In genomic region chr7:105726980-105727325, GRCm38 (mm10) we compare ENCODE assay signal across 17 mouse cellular contexts. TPM values are rescaled to one million over a fixed set of nuclear protein-coding genes. Genes with fewer than 3 reads are reported as not detected.
A peak's percentile ranks its signal among the peaks of the same experiment; 100 is the strongest.
DNase-seq lines count a peak whose midpoint lies in the region; ATAC-seq and TF ChIP-seq lines count a peak whose summit lies in the region.
"Had no signal": no experiment of that assay in that cellular context is flagged by ENCODE, and none has a peak within 500 bp of the region (broad histone marks: within the 10 kb centered on the region; RNA-seq: fewer than 3 reads in every experiment).

No protein-coding gene starts in this region.

- no peaks in the 10 kb centered on the region for H3K4me1 ChIP-seq in heart, embryonic 13.5 days
- H3K4me1 ChIP-seq in midbrain, embryonic 15.5 days = peaks cover 4% of the 10 kb centered on the region
- no peaks in the 10 kb centered on the region for H3K4me1 ChIP-seq in midbrain, embryonic 14.5 days (ENCODE audit: control insufficient read depth, insufficient read depth, low read length)
- H3K4me1 ChIP-seq: embryonic facial prominence, embryonic 12.5 days; heart, embryonic 10.5 days; heart, embryonic 15.5 days; intestine, embryonic 15.5 days had no signal

- no peak overlapping the region for H3K27ac ChIP-seq in heart, embryonic 13.5 days (replicated peaks)
- H3K27ac ChIP-seq in layer of hippocampus, adult 2 months = peak overlapping the region; percentile 63
- peak overlapping the region; percentile 62 for H3K27ac ChIP-seq in midbrain, embryonic 15.5 days
- H3K27ac ChIP-seq in midbrain, embryonic 14.5 days (replicated peaks; ENCODE audit: low read depth, low read length) = no peak overlapping the region
- H3K27ac ChIP-seq: embryonic facial prominence, embryonic 12.5 days; forebrain, embryonic 13.5 days; heart, embryonic 10.5 days; heart, embryonic 15.5 days; hindbrain, embryonic 10.5 days; intestine, embryonic 15.5 days had no signal

- 87% methylated on average over 4 of the region's 4 CpGs for WGBS in heart, embryonic 13.5 days
- 93% methylated on average over 4 of the region's 4 CpGs for WGBS in midbrain, embryonic 15.5 days
- 97% methylated on average over 4 of the region's 4 CpGs for WGBS in midbrain, embryonic 14.5 days

- ATAC-seq in heart, embryonic 13.5 days (ENCODE audit: extremely low read depth, insufficient number of reproducible peaks, low FRiP score, low TSS enrichment) = no peak
- no peak for ATAC-seq in midbrain, embryonic 15.5 days (replicated peaks)
- no peak for ATAC-seq in midbrain, embryonic 14.5 days (ENCODE audit: low FRiP score, low TSS enrichment)
- no peak for ATAC-seq in monocyte, adult 5-6 weeks (replicated peaks; ENCODE audit: insufficient number of reproducible peaks, low FRiP score, low TSS enrichment, poor library complexity, severe bottlenecking)

- DNase-seq in heart, postnatal 4 days = no peak
- no peak for DNase-seq in layer of hippocampus, adult 2 months (ENCODE audit: low spot score in 2 of 2)
- no peak for DNase-seq in layer of hippocampus, postnatal 14 days (ENCODE audit: low spot score in 2 of 2)
- no peak for DNase-seq in midbrain, embryonic 14.5 days
- DNase-seq: adrenal gland, adult 8-10 months; gastrocnemius, postnatal 25 days had no signal

- no peak for TF ChIP-seq CTCF in layer of hippocampus, adult 2 months (conservative IDR thresholded peaks at IDR 0.05)

- 0 out of 2 replicates have a peak overlapping the region, but pooled peaks have one; percentile 21 for H3K9ac ChIP-seq in heart, embryonic 13.5 days
- H3K9ac ChIP-seq in midbrain, embryonic 15.5 days = no peak overlapping the region
- H3K9ac ChIP-seq in midbrain, embryonic 14.5 days (replicated peaks; ENCODE audit: low read length) = no peak overlapping the region
- H3K9ac ChIP-seq: embryonic facial prominence, embryonic 12.5 days; forebrain, embryonic 13.5 days; heart, embryonic 15.5 days; intestine, embryonic 15.5 days had no signal

- peaks cover 35% of the 10 kb centered on the region for H3K36me3 ChIP-seq in heart, embryonic 13.5 days
- H3K36me3 ChIP-seq in midbrain, embryonic 15.5 days (replicated peaks) = peaks cover 3% of the 10 kb centered on the region; the same call in 1 of the 2 replicates
- peaks cover 12% of the 10 kb centered on the region for H3K36me3 ChIP-seq in midbrain, embryonic 14.5 days (ENCODE audit: control insufficient read depth, insufficient read depth, low read length)

- H3K9me3 ChIP-seq in heart, embryonic 13.5 days = no peaks in the 10 kb centered on the region
- no peaks in the 10 kb centered on the region for H3K9me3 ChIP-seq in midbrain, embryonic 15.5 days
- no peaks in the 10 kb centered on the region for H3K9me3 ChIP-seq in midbrain, embryonic 14.5 days (ENCODE audit: control insufficient read depth, low read length)
- H3K9me3 ChIP-seq: embryonic facial prominence, embryonic 12.5 days; forebrain, embryonic 13.5 days; G1E; heart, embryonic 10.5 days; heart, embryonic 15.5 days; hindbrain, embryonic 10.5 days; intestine, embryonic 15.5 days had no signal

- no peaks in the 10 kb centered on the region for H3K27me3 ChIP-seq in heart, embryonic 13.5 days (replicated peaks)
- H3K27me3 ChIP-seq in midbrain, embryonic 15.5 days (replicated peaks) = no peaks in the 10 kb centered on the region
- H3K27me3 ChIP-seq in midbrain, embryonic 14.5 days (ENCODE audit: control insufficient read depth, insufficient read depth, low read length) = no peaks in the 10 kb centered on the region
- H3K27me3 ChIP-seq: embryonic facial prominence, embryonic 12.5 days; forebrain, embryonic 13.5 days; heart, embryonic 15.5 days; intestine, embryonic 15.5 days had no signal

- H3K4me3 ChIP-seq in heart, embryonic 13.5 days = no peak overlapping the region
- no peak overlapping the region for H3K4me3 ChIP-seq in layer of hippocampus, adult 2 months
- no peak overlapping the region for H3K4me3 ChIP-seq in midbrain, embryonic 15.5 days
- H3K4me3 ChIP-seq in midbrain, embryonic 14.5 days (replicated peaks; ENCODE audit: low read depth, low read length) = no peak overlapping the region
- H3K4me3 ChIP-seq: embryonic facial prominence, embryonic 12.5 days; forebrain, embryonic 13.5 days; gastrocnemius, adult 2 months; heart, embryonic 10.5 days; heart, embryonic 15.5 days; hindbrain, embryonic 10.5 days; intestine, embryonic 15.5 days had no signal

- no peak overlapping the region for H3K4me2 ChIP-seq in heart, embryonic 13.5 days
- no peak overlapping the region for H3K4me2 ChIP-seq in midbrain, embryonic 15.5 days
- H3K4me2 ChIP-seq in midbrain, embryonic 14.5 days (ENCODE audit: low read length) = no peak overlapping the region
- H3K4me2 ChIP-seq: embryonic facial prominence, embryonic 12.5 days; forebrain, embryonic 13.5 days; heart, embryonic 15.5 days; intestine, embryonic 15.5 days had no signal

RNA-seq across cellular contexts. Expression of gene Ilk, which starts 9.4 kb away (rescaled TPM):
- 354 and 386 TPM in 2 replicates for polyA plus RNA-seq in heart, embryonic 13.5 days (2015; fragmentation: Nextera tagmentation; extraction: Ambion mirVana)
- 100 to 1,000 TPM; 214 to 215 TPM for total RNA-seq in heart, postnatal 4 days (2021)
- total RNA-seq in layer of hippocampus, adult 2 months (2021) = 10 to 100 TPM; 79.7 to 83.2 TPM
- 100 to 1,000 TPM; 105 to 111 TPM for total RNA-seq in layer of hippocampus, postnatal 14 days (2021)
- polyA plus RNA-seq in midbrain, embryonic 15.5 days (2015; fragmentation: Nextera tagmentation; extraction: Ambion mirVana) = 192 and 207 TPM in 2 replicates
- polyA plus RNA-seq in midbrain, embryonic 14.5 days (2014; fragmentation: Nextera tagmentation; extraction: Ambion mirVana) = 166 and 199 TPM in 2 replicates
- 105 to 145 TPM (median 128 TPM) in 3 replicates for total RNA-seq in monocyte, adult 5-6 weeks (2017)

RNA-seq across cellular contexts. Expression of gene Rrp8, which starts 10.2 kb away (rescaled TPM):
- 25.0 and 25.1 TPM in 2 replicates for polyA plus RNA-seq in heart, embryonic 13.5 days (2015; fragmentation: Nextera tagmentation; extraction: Ambion mirVana)
- total RNA-seq in heart, postnatal 4 days (2021) = 10 to 100 TPM; 15.1 to 17.8 TPM
- 10 to 100 TPM in 1 of 2 experiments, 1 to 10 TPM in 1; 8.9 to 14.3 TPM for total RNA-seq in layer of hippocampus, adult 2 months (2021)
- total RNA-seq in layer of hippocampus, postnatal 14 days (2021) = 10 to 100 TPM; 12.5 to 14.7 TPM
- polyA plus RNA-seq in midbrain, embryonic 15.5 days (2015; fragmentation: Nextera tagmentation; extraction: Ambion mirVana) = 22.4 and 22.9 TPM in 2 replicates
- polyA plus RNA-seq in midbrain, embryonic 14.5 days (2014; fragmentation: Nextera tagmentation; extraction: Ambion mirVana) = 18.6 and 24.4 TPM in 2 replicates
- 9.4 to 15.5 TPM (median 14.7 TPM) in 3 replicates for total RNA-seq in monocyte, adult 5-6 weeks (2017)

RNA-seq across cellular contexts. Expression of gene Taf10, which starts 17.2 kb away (rescaled TPM):
- 120 and 134 TPM in 2 replicates for polyA plus RNA-seq in heart, embryonic 13.5 days (2015; fragmentation: Nextera tagmentation; extraction: Ambion mirVana)
- 100 to 1,000 TPM; 122 to 125 TPM for total RNA-seq in heart, postnatal 4 days (2021)
- total RNA-seq in layer of hippocampus, adult 2 months (2021) = 100 to 1,000 TPM; 112 to 120 TPM
- total RNA-seq in layer of hippocampus, postnatal 14 days (2021) = 100 to 1,000 TPM; 137 to 150 TPM
- 89.7 and 99.0 TPM in 2 replicates for polyA plus RNA-seq in midbrain, embryonic 15.5 days (2015; fragmentation: Nextera tagmentation; extraction: Ambion mirVana)
- 131 and 152 TPM in 2 replicates for polyA plus RNA-seq in midbrain, embryonic 14.5 days (2014; fragmentation: Nextera tagmentation; extraction: Ambion mirVana)
- 113 to 187 TPM (median 117 TPM) in 3 replicates for total RNA-seq in monocyte, adult 5-6 weeks (2017)

RNA-seq across cellular contexts. Expression of gene Tpp1, which starts 25.1 kb away (rescaled TPM):
- 80.7 and 88.2 TPM in 2 replicates for polyA plus RNA-seq in heart, embryonic 13.5 days (2015; fragmentation: Nextera tagmentation; extraction: Ambion mirVana)
- total RNA-seq in heart, postnatal 4 days (2021) = 10 to 100 TPM; 40.5 to 42.2 TPM
- total RNA-seq in layer of hippocampus, adult 2 months (2021) = 10 to 100 TPM; 73.2 to 73.4 TPM
- 10 to 100 TPM; 54.0 to 54.2 TPM for total RNA-seq in layer of hippocampus, postnatal 14 days (2021)
- polyA plus RNA-seq in midbrain, embryonic 15.5 days (2015; fragmentation: Nextera tagmentation; extraction: Ambion mirVana) = 38.7 and 43.4 TPM in 2 replicates
- polyA plus RNA-seq in midbrain, embryonic 14.5 days (2014; fragmentation: Nextera tagmentation; extraction: Ambion mirVana) = 22.5 and 49.5 TPM in 2 replicates
- total RNA-seq in monocyte, adult 5-6 weeks (2017) = 13.5 to 25.3 TPM (median 22.9 TPM) in 3 replicates

Comparison
In these comparisons a context has a peak if more than half of its experiments do, and no peak if none do; other contexts are left out.
1. H3K27ac ChIP-seq: peak in layer of hippocampus, adult 2 months (single experiment) and midbrain, embryonic 15.5 days (single experiment); none in heart, embryonic 13.5 days (single experiment) and midbrain, embryonic 14.5 days (single experiment).